Mouse (Mus musculus) liver, postnatal 0 days (tissue): ENCODE measurements around the gene Atxn3.

Source experiments
- CTCF ChIP-seq: sonication (generic); IDR thresholded peaks from 2 replicates; pipeline ENCODE4 v1.5.1; 2016; ENCODE audit warnings: antibody characterized with exemption, low read depth
- EP300 ChIP-seq: IDR thresholded peaks from 2 replicates; pipeline ENCODE4 v1.6.1; 2016; ENCODE audit warnings: antibody characterized with exemption, low read depth, mild to moderate bottlenecking

DNA sequence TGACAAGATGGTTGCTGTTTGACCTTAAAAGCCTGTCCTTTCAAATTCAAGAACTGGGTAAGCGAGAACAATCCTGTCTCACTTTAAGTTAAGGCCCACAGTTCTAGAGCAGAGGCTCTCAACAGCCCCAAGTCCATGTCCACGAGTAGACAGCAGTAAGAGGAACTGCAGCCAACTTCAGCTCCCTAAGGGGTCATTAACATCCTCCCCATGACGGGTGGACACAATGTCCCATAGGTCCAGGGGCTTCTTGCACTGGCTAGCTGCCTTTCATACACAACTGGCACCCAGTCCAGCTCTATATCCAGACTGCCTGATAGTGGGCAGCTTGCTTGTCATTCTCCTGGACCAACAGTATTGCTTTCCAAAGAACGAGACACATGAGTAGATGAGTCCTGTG lies 9.2 kb downstream of the Atxn3 start:
- no peak for TF ChIP-seq CTCF
- no peak for TF ChIP-seq EP300
